Mouse (Mus musculus): Measurements from ENCODE around the gene Meis2.

Meis2 gene

GRCm38 (mm10) chr2:115857123-115858080 lies 208.2 kb downstream of the Meis2 start:
- peak; percentile 23 for DNase-seq (ENCODE audit: low read depth, low spot score)

- DNase-seq (ENCODE audit: low read depth, low spot score): no peak
Observed at GRCm38 (mm10) chr2:115856401-115857073, 209.1 kb downstream of the Meis2 start.

DNA sequence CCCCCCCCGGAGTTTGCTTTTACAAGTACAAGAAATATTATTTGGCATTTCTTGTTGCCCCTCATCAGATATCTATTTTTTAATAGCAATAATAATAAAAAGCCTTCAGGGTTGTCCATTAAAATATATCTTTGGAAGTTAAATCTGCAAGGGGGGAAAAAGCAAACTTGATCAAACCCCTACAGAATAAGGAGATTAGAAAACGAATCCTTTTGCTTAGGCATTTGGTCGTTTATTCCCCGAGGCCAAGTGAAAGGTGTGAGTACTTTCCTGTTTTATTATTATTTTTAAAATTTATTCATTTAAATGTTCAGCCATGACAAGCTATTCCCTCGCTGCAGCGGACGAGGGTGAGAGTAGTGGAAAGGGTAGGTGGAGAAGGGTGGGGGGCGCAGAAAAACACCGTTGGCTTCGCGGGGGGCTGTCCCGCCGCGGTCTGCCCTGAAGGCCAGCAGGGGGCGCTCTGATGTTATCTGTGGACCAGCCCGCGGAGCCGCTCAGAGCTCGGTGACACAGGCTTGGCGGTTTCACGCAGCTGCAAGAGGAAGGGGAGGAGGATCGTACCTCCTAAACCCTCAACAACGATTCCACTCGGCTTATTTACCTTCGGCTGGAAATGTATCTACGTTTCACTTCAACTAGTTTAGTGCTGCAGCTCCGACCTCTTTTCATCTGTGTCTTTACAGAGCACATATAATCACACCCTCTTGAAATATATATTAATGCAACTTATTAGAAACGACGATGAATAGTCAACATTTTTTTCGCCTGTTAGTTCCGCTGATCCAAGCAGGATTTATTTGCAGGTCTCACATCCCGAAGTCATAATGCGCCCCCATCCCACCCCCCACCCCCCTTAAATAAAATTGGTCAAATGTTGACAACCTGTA lies 209.9 kb downstream of the Meis2 start:
- DNase-seq (ENCODE audit: low read depth, low spot score): peak; percentile 83

GRCm38 (mm10) chr2:115854828-115855311 lies 210.8 kb downstream of the Meis2 start:
- peak; percentile 27 for DNase-seq (ENCODE audit: low read depth, low spot score)

DNA sequence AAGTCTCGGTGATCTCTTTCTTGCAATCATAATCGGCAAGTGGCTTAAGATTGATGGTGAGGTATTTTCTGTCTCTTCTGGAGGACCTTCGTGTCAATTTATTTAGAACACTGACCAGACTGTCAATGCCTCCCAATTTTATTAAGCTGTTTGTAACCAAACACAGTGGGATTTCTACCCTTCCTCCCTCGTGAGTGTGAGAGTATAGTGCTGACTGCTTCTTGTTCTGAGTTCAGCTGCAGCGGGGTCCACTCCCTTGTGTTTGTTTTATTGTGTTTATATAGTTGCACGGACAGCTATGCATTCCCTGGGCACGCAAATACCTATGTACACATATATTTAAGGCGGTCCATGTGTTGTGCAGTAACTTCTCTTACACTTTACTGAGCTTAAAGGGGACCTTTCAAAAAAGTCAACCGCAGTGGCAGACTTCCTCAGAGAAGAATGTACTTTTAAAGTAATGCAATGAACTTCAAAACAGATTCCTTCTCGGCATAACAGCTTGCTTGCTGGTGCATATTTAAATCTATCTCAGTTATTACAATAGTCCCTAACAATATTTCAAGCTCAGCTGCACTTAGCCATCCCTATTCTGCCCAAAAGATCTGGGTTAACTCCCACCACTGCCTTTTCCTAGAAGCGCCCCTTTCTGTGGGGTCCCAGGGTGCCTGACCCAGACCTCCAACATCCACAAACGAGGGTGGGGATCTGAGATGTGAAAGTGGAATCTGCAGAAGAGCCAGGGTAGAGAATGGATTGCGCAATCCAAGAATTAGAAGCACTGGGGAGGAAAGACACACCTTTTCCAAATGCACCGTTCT lies 211.4 kb downstream of the Meis2 start:
- DNase-seq (ENCODE audit: low read depth, low spot score): no peak

- no peak for DNase-seq (ENCODE audit: low read depth, low spot score)
Observed at GRCm38 (mm10) chr2:115853221-115853620, 212.4 kb downstream of the Meis2 start.

- DNase-seq (ENCODE audit: low read depth, low spot score): no peak
Observed at GRCm38 (mm10) chr2:115852615-115853014, 213.0 kb downstream of the Meis2 start.

DNA sequence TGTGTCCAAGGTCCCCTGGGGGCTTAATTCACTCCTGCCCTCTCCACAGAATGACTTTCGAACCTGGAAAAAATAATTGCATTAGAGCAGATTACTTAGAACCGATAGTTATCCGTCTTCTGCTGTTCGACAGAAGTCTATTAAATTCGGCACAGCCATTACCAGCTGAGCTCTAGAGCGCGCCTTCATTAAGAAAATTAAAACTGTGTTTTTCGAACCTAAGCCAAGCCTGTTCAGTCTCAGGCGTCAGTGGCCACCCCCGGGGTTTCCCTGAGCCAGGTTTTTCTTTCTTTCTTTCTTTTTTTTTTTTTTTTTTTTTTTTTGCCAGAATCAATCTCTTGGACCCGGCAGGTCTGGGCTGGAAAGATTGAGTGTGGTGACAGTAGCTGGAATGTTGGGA lies 213.5 kb downstream of the Meis2 start:
- no peak for DNase-seq (ENCODE audit: low read depth, low spot score)

DNA sequence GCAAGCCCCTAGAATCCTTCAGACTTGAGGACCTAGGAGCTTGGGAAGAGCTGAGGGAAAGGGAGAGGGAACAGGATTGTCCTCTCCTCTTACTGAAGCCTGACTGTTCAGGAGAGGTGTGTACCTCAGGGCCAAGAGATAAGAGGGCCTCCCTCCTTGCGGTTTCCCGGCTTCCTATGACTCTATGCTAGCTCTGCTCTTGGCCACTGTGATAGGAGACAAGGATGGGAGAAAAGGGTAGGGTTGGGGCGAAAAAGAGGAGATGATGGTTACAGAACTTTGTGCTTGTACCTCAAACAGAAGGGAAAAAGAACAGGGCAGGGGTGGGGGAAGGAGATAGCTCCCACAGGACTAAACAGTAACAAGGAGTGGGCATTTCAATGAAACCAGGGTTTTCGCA lies 214.7 kb downstream of the Meis2 start:
- no peak for DNase-seq (ENCODE audit: low read depth, low spot score)

DNA sequence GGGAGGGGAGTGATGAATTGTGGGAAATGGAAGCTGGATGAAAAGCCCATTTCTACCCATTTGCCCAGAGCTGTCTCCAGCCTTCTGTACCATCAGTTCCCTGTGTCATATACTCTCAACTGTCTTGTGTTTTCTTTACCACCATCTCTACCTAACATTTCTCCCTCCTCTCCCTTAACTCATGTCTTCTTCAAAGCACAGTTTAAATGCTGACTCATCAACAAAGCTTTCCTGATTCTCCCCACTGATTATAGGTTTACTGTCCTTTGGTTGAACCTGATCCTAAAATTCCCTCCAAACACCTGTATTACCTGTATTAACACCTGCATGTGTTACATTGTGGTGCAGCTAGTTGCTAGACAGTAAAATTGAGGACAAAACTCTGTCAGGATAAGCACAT lies 222.8 kb downstream of the Meis2 start:
- no peak for DNase-seq (ENCODE audit: low read depth, low spot score)

DNA sequence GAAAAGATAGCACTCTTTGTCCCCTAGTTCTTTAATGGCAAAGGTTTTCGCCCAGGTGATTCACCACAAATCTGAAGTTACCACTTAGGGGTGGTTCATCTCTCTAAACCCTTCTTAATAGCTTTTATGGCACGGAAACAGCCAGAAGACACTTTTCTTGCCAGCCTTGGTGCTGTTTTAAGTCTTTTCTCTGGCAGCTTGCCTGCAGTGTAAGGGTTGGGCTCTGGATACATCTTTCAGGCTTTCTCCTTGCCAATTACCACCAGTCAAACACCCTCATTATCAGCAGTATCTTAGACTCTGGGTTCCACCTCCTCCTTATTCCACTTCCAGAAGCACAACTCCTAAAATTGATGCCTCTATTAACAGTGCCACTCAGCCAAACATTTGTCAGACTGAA lies 229.6 kb downstream of the Meis2 start:
- DNase-seq (ENCODE audit: low read depth, low spot score): no peak

GRCm38 (mm10) chr2:115822361-115822760 lies 243.3 kb downstream of the Meis2 start:
- no peak for DNase-seq (ENCODE audit: low read depth, low spot score)

DNA sequence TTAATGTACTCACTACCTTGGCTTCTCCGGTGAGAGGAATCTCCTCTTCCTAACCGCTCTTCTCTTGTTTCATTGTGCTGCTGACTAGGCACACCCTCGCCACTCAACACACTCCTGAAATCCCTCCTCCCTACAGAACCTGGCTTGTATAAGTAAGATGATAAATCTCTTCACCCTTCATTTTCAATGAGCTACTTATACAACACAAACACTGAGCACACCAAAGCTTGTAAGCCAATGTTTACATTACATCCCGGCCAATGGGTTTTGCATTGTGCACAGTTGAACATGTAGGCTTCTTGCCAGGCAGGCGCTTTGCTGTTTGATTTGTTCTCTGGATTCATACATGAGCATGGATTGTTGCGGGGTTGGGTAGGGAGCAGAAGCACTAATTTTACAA lies 247.7 kb downstream of the Meis2 start:
- no peak for DNase-seq (ENCODE audit: low read depth, low spot score)

- DNase-seq (ENCODE audit: low read depth, low spot score): no peak
Observed at GRCm38 (mm10) chr2:115813721-115814120, 251.9 kb downstream of the Meis2 start.

- peak; percentile 34 for DNase-seq (ENCODE audit: low read depth, low spot score)
Observed at GRCm38 (mm10) chr2:115813316-115813715, 252.3 kb downstream of the Meis2 start.
